Mouse (Mus musculus): Measurements from ENCODE around the gene 4930469K13Rik. TPM values are rescaled to one million over a fixed set of nuclear protein-coding genes. Genes with fewer than 3 reads are reported as not detected.
"Not testable (repeated sequence)": the region's sequence is repeated elsewhere in the genome, so short reads cannot be mapped to it uniquely, and the experiment has no call there.

Gene 4930469K13Rik
- polyA plus RNA-seq (2015; fragmentation: Nextera tagmentation; extraction: Ambion mirVana) = not detected in 2 replicates

DNA sequence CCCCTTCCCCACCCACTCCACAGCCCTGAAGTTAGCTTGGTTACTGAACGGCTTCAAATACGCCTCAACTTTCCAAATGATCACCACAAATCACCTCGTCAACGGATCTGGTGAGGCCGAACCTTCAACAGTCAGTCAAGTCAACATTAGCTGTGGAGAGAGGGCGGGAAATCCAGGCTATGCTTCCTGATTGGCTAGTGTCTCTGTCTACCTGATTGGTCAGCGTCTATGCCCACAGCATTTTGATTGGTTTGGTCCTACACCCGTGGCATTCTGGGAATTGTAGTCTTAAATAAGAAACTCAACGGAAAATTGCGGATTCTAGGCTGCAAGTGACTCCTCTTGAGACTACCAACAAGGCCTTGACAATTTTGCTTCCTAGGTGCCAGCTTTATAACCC lies at the start of gene 4930469K13Rik:
Gene 4930469K13Rik (minus strand): TSS at position 133 of the 400 bp plus-strand sequence.
- Histone ChIP-seq H3K4me3 (ENCODE audit: low read depth, low read length) (no peak within 1 kb of the TSS), H3K27me3 (ENCODE audit: control insufficient read depth, insufficient read depth, low read length) (no peaks in the 10 kb centered on the region), H3K4me1 (replicated peaks; ENCODE audit: control insufficient read depth, insufficient read depth) (no peaks in the 10 kb centered on the region), H3K27ac (replicated peaks) (no peak within 1 kb of the TSS), H3K9ac (ENCODE audit: low read length) (no peak within 1 kb of the TSS), H3K9me3 (ENCODE audit: control insufficient read depth, low read length) (no peaks in the 10 kb centered on the region), H3K36me3 (ENCODE audit: control insufficient read depth, insufficient read depth, low read length) (no peaks in the 10 kb centered on the region), H3K4me2 (replicated peaks; ENCODE audit: low read depth) (no peak within 1 kb of the TSS)
- 84% methylated on average over 10 of the region's 10 CpGs for WGBS
- no peak for TF ChIP-seq EP300 (optimal IDR thresholded peaks at IDR 0.05)
- TF ChIP-seq CTCF (IDR thresholded peaks at IDR 0.05; ENCODE audit: low read depth) = no peak
- DNase-seq (ENCODE audit: low spot score) (no peak), ATAC-seq (ENCODE audit: low FRiP score, low TSS enrichment) (no peak)

DNA sequence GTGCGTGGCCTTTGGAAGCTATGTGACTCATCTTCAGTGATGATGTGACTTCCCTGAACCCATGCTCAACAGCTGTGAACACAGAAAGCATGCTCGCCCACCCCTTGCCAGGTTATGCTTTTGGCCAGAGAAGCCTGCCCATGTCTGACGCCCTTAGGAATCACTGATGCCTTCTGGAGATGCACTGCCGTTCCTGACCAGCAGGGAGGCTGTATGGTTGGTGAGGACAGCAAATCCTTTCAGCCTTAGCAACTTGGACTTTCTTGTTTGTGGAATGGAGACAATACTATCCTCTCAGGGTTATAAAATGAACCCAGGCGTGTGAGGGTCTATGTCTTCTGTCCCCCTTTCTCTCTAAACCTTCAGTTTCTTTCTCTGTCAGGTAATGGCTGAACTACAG lies 48.6 kb upstream of the 4930469K13Rik start:
- ATAC-seq (ENCODE audit: low FRiP score, low TSS enrichment) = no peak

DNA sequence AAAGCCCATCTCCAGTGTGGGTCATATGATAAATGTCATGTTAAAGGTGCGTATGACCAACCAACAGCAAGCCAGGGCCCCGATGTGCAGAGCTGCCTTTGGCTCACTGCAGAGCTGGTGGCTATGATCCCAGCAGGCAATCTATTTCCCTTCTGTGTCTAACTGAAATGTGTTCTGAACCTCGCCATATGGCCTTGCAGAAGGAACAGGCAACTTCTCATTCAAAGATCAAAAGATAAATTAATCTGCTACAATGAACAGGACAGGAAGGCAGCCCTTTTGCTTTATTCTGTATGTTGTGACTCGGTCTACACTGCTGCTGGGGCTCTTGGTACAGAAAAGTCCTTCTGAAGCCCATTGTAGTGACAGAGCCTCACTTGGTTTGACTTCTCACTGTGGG lies 46.1 kb upstream of the 4930469K13Rik start:
- 85% methylated on average over 4 of the region's 4 CpGs for WGBS
- H3K9me3 ChIP-seq (ENCODE audit: control insufficient read depth, low read length) = no peaks in the 10 kb centered on the region
- ATAC-seq (ENCODE audit: low FRiP score, low TSS enrichment) (no peak), DNase-seq (ENCODE audit: low spot score) (no peak)
- no peaks in the 10 kb centered on the region for H3K4me1 ChIP-seq (replicated peaks; ENCODE audit: control insufficient read depth, insufficient read depth)
- no peak overlapping the region for H3K4me3 ChIP-seq (ENCODE audit: low read depth, low read length)
- H3K27me3 ChIP-seq (ENCODE audit: control insufficient read depth, insufficient read depth, low read length) = no peaks in the 10 kb centered on the region
- no peak for TF ChIP-seq EP300 (optimal IDR thresholded peaks at IDR 0.05)
- no peak for TF ChIP-seq CTCF (IDR thresholded peaks at IDR 0.05; ENCODE audit: low read depth)
- no peak overlapping the region for H3K4me2 ChIP-seq (replicated peaks; ENCODE audit: low read depth)
- H3K36me3 ChIP-seq (ENCODE audit: control insufficient read depth, insufficient read depth, low read length) = no peaks in the 10 kb centered on the region
- no peak overlapping the region for H3K27ac ChIP-seq (replicated peaks)
- H3K9ac ChIP-seq (ENCODE audit: low read length) = no peak overlapping the region

More for the DNA sequence above, 48.6 kb upstream of the 4930469K13Rik start:
- 76% methylated on average over 5 of the region's 5 CpGs for WGBS
- no peaks in the 10 kb centered on the region for H3K4me1 ChIP-seq (replicated peaks; ENCODE audit: control insufficient read depth, insufficient read depth)
- H3K4me3 ChIP-seq (ENCODE audit: low read depth, low read length) = no peak overlapping the region
- no peaks in the 10 kb centered on the region for H3K36me3 ChIP-seq (ENCODE audit: control insufficient read depth, insufficient read depth, low read length)
- no peaks in the 10 kb centered on the region for H3K9me3 ChIP-seq (ENCODE audit: control insufficient read depth, low read length)
- TF ChIP-seq EP300 (optimal IDR thresholded peaks at IDR 0.05) (no peak), CTCF (IDR thresholded peaks at IDR 0.05; ENCODE audit: low read depth) (peak; percentile 50)
- H3K4me2 ChIP-seq (replicated peaks; ENCODE audit: low read depth) = no peak overlapping the region
- H3K27me3 ChIP-seq (ENCODE audit: control insufficient read depth, insufficient read depth, low read length) = no peaks in the 10 kb centered on the region
- no peak overlapping the region for H3K27ac ChIP-seq (replicated peaks)
- no peak overlapping the region for H3K9ac ChIP-seq (ENCODE audit: low read length)
- DNase-seq (ENCODE audit: low spot score) = no peak

DNA sequence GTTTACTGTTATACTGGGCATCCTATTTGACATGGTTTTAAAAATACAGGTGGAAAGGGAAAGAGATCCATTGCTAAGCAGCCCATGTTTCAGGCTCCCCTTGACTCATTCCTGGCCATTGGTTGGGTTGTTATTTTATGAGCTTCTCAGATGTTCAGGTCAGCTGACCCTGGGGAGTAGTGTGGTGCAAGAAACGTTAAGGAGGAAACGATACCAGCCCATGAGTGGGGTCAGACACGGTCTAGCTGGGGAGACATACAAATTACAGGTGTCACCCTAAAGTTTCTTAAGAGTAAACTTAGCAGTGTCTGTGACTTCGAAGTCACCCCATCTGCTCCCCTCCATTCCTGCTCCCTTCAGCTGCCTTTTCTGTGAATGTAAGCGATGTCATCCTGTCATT lies 45.6 kb upstream of the 4930469K13Rik start:
- TF ChIP-seq CTCF (IDR thresholded peaks at IDR 0.05; ENCODE audit: low read depth) (no peak), EP300 (optimal IDR thresholded peaks at IDR 0.05) (no peak)
- Histone ChIP-seq H3K36me3 (ENCODE audit: control insufficient read depth, insufficient read depth, low read length) (no peaks in the 10 kb centered on the region), H3K4me3 (ENCODE audit: low read depth, low read length) (no peak overlapping the region), H3K9me3 (ENCODE audit: control insufficient read depth, low read length) (no peaks in the 10 kb centered on the region), H3K4me2 (replicated peaks; ENCODE audit: low read depth) (no peak overlapping the region), H3K4me1 (replicated peaks; ENCODE audit: control insufficient read depth, insufficient read depth) (no peaks in the 10 kb centered on the region), H3K27ac (replicated peaks) (no peak overlapping the region), H3K27me3 (ENCODE audit: control insufficient read depth, insufficient read depth, low read length) (no peaks in the 10 kb centered on the region), H3K9ac (ENCODE audit: low read length) (no peak overlapping the region)
- DNase-seq (ENCODE audit: low spot score) = no peak
- 69% methylated on average over 5 of the region's 5 CpGs for WGBS
- no peak for ATAC-seq (ENCODE audit: low FRiP score, low TSS enrichment)

DNA sequence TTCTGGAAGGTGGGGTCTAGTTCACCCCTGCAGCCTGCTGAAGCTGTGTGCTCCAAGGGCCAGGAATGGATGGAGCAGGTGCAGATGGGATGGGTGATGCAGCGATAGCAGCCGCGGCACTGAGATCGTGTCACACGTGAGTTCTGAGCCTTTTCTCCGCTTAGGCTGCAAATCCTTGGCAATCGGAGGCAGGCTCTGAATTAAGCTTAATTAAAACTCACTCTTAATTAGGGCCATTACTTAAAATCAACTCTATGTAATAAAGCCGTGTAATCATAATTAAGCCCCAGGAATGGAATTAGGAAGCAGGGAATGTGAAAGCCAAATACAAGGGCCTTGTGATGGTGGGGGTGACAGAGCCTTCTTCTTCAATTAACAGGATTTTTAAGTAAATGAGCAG lies 40.9 kb upstream of the 4930469K13Rik start:
- H3K4me3 ChIP-seq (ENCODE audit: low read depth, low read length) = no peak overlapping the region
- H3K9ac ChIP-seq (ENCODE audit: low read length) = no peak overlapping the region
- TF ChIP-seq EP300 (optimal IDR thresholded peaks at IDR 0.05) = no peak
- TF ChIP-seq CTCF (IDR thresholded peaks at IDR 0.05; ENCODE audit: low read depth) = no peak
- H3K27ac ChIP-seq (replicated peaks) = no peak overlapping the region
- H3K4me2 ChIP-seq (replicated peaks; ENCODE audit: low read depth) = no peak overlapping the region
- H3K36me3 ChIP-seq (ENCODE audit: control insufficient read depth, insufficient read depth, low read length) = no peaks in the 10 kb centered on the region
- DNase-seq (ENCODE audit: low spot score) (no peak), ATAC-seq (ENCODE audit: low FRiP score, low TSS enrichment) (no peak)
- H3K27me3 ChIP-seq (ENCODE audit: control insufficient read depth, insufficient read depth, low read length) = no peaks in the 10 kb centered on the region
- 89% methylated on average over 8 of the region's 8 CpGs for WGBS
- no peaks in the 10 kb centered on the region for H3K4me1 ChIP-seq (replicated peaks; ENCODE audit: control insufficient read depth, insufficient read depth)
- no peaks in the 10 kb centered on the region for H3K9me3 ChIP-seq (ENCODE audit: control insufficient read depth, low read length)

DNA sequence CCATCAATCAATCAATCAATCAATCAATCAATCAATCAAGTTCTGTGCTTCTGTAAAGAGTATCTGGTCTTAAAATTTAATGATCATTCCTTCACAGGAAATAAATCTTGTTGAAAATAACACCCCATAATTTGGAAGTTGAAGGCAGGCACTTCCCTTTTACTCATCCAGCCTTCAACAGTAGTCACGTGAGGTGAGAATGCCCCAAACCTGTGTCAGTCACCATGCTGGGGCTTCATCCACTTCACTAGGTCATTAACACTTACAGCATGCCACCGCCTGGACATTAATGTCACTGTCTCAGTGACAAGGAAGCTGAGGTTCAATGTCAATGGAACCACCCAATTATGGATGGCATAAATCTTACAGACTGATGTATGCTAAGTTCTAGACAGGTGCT lies 30.1 kb upstream of the 4930469K13Rik start:
- Histone ChIP-seq H3K27me3 (ENCODE audit: control insufficient read depth, insufficient read depth, low read length) (no peaks in the 10 kb centered on the region), H3K4me2 (replicated peaks; ENCODE audit: low read depth) (no peak overlapping the region), H3K4me1 (replicated peaks; ENCODE audit: control insufficient read depth, insufficient read depth) (no peaks in the 10 kb centered on the region), H3K9me3 (ENCODE audit: control insufficient read depth, low read length) (no peaks in the 10 kb centered on the region), H3K4me3 (ENCODE audit: low read depth, low read length) (no peak overlapping the region), H3K27ac (replicated peaks) (no peak overlapping the region), H3K9ac (ENCODE audit: low read length) (no peak overlapping the region), H3K36me3 (ENCODE audit: control insufficient read depth, insufficient read depth, low read length) (no peaks in the 10 kb centered on the region)
- whole genome bisulfite sequencing = 76% methylated on average over 2 of the region's 2 CpGs
- ATAC-seq (ENCODE audit: low FRiP score, low TSS enrichment) (no peak), DNase-seq (ENCODE audit: low spot score) (no peak)
- no peak for TF ChIP-seq CTCF (IDR thresholded peaks at IDR 0.05; ENCODE audit: low read depth)
- TF ChIP-seq EP300 (optimal IDR thresholded peaks at IDR 0.05) = no peak

DNA sequence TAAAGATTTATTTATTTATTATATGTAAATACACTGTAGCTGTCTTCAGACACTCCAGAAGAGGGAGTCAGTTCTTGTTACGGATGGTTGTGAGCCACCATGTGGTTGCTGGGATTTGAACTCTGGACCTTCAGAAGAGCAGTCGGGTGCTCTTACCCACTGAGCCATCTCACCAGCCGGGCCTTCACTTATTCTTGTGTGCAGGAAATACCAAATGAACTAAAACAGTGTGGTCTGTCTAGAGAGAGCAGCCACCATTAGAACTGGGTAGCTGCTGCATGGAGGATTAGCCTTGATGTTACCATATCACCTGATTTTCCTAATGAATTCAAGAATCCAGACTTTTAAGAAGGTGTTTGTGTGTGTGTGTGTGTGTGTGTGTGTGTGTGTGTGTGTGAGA lies 27.4 kb upstream of the 4930469K13Rik start:
- H3K27me3 ChIP-seq (ENCODE audit: control insufficient read depth, insufficient read depth, low read length); H3K9me3 ChIP-seq (ENCODE audit: control insufficient read depth, low read length); H3K27ac ChIP-seq (replicated peaks); H3K4me3 ChIP-seq (ENCODE audit: low read depth, low read length); H3K4me2 ChIP-seq (replicated peaks; ENCODE audit: low read depth); H3K9ac ChIP-seq (ENCODE audit: low read length); H3K4me1 ChIP-seq (replicated peaks; ENCODE audit: control insufficient read depth, insufficient read depth); DNase-seq (ENCODE audit: low spot score); ATAC-seq (ENCODE audit: low FRiP score, low TSS enrichment); H3K36me3 ChIP-seq (ENCODE audit: control insufficient read depth, insufficient read depth, low read length): not testable (repeated sequence)
- 72% methylated on average over 3 of the region's 3 CpGs for WGBS

Data from stomach, postnatal 0 days (tissue).